Mouse (Mus musculus) right cerebral cortex, postnatal 36 days (tissue): ENCODE results near the gene Tbpl1.

Source experiments
- DNase-seq, 2 experiments: peaks; one replicate each; pipeline ENCODE4 v3.0.0; 2022; ENCODE audit warnings: low spot score in 2 of 2, mixed read lengths in 1 of 2

Tbpl1 gene

GRCm38 (mm10) chr10:22710173-22710777 lies 21.5 kb downstream of the Tbpl1 start:
- no peak for DNase-seq

DNA sequence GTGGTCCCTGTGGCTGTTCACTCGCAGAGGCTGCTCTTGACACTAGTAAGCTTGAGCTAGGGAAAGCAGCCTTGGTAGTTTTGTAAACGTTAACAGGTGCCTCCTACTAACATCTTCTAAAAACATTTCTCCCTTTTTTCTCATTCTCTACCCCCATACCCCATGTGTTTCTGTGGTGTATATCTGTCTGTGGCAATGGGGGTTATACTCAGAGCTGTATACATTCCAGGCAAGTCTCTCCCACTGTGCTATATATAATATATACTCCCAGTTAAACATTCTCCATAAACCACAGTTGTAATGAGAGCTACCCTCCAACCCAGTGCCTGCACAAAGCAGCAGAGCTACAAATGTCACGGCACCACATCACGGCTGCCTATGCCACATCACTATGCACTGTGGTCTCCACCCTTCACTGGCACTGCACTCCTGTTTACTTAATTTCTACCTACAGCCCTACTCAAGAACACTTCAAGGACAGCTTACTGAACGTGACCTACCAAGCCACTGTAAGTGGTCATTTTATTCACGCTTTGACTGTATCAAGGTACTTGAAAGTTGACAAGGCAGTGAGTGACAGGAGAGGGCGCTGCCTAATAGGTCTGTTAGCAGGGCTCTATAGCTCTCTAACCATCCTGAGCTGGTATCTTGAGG lies 23.4 kb downstream of the Tbpl1 start:
- DNase-seq = no peak

DNA sequence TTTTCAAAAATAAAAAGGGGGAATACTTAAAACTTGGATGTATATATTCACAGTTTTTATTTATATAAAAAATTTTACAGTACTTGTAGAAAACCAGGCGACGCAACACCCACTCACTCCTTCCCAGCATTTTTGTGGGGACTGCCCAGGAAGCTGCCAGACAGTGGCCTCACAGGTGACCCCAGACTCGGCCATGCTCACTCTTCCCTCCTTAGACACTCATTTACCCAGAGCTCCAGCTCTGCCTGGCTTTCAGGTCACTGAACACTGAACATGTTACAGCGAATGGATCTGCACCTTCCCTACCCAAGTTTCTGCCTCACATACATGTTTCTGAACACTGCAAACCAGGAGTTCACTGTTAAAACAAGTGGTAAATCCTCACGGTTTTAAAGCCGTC lies 27.9 kb downstream of the Tbpl1 start:
- DNase-seq = no peak

DNA sequence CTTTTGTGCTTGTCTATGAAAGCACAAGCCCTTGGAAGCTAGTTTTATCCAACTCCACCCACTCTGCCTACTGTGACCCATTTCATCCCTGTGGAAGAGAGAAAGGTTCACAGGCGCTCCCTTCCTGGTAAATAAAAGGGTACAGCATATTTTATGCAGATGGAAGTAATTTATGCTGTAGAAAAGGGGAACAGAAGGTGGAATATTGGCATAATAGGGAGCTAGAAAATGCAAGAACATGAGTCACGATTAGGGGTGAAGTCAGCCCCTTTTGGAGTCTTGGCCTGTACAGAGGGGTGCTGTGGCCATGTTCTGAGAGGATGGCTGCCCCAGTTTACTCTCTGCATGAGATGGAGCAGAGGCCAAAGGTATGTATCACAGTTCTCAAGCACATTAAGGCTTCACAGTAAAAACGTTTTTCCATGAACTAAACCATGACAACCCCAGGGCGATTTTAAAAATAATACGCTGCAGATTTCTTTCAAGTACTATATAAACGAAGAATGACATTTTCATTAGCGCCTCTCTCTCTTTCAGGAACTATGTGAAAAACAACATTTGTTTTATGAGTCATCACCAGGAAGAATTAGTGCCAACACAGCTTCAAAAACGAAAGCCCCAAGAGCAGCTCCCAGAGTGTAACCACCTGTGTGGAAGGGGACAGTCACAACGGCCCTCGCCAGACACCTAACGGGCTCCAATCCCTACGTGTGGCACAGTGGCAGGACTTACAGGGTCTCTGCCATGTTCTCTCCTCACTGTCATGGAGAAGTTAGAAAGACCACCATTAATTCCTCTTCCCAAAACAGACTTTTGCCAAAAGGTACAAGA lies 30.0 kb downstream of the Tbpl1 start:
- DNase-seq = no peak

DNA sequence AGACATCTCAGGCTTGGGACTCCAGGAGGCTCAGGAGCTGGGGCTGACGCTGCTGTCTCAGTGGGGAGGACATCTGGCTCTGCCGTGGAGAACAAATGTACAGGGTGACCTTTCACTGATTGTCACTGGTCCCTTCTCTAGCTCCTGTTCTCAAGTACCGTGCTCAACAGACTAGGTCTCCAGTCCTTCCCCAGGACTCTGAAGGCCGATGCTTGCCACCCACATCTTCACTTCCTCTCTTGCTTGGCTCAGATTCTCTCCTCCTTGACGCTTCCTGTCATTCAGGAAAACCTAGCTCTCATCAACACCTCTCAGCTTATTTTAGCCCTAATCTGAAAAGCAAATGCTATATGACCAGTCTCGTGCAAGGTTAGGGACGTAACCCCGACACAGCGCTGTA lies 31.0 kb downstream of the Tbpl1 start:
- no peak for DNase-seq

- DNase-seq = no peak
Measured at GRCm38 (mm10) chr10:22699487-22700335, 32.0 kb downstream of the Tbpl1 start.

DNA sequence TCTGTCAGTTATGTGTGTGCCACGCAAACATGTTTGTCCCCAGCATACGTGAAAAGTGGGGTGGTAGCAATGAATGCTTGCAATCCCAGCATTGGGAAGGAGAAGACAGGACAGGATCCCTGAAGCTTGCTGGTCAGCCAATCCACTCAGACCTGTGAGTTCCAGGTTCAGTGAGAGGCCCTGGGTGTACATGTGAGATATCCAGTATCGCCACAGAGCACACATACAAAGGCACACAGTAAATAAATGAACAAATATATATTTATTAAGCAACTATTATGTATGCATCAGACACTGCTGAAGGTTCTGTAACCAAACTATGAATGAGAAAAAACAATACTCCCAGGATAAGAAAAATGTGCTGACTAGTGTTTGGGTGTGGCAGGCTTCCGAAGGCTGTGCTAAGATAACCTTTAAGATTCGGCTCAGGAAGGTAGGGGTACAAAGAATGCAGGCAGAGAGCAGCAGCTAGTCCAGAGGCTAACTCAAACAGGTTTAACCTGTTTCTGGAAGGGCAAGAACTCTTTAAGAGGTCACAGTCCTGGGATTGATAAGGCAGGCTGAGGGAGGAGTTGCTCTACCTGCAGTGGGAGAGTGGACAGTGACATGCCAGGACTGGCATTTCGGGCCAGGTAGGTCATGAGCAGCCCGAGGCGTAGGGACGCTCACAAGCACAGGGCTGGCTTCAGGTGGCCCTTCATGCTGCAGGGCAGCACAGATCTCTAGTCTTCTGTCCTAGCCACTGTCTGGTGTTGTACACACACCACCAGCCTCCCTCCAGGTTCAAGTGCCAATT lies 33.4 kb downstream of the Tbpl1 start:
- no peak for DNase-seq

GRCm38 (mm10) chr10:22696864-22697263 lies 34.9 kb downstream of the Tbpl1 start:
- DNase-seq = no peak

DNA sequence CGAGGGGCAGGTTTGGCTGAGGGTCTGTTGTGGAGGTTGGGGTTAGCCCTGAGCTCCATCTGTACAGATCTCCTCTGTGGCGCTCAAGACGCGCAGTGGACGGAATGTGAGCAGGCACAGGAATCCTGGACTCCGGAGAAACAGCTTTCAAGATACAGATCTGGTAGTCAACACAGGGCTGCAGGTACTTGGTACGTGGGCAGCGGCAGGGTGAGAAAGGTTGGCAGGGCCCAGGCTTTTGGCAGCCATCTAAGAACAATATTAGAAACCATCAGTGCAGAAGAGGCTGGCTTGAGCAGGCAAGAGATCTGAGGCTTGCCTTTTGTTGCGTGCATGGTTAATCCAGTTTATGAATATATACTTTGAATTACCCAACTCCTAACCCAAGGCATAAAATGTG lies 35.5 kb downstream of the Tbpl1 start:
- DNase-seq = no peak

DNA sequence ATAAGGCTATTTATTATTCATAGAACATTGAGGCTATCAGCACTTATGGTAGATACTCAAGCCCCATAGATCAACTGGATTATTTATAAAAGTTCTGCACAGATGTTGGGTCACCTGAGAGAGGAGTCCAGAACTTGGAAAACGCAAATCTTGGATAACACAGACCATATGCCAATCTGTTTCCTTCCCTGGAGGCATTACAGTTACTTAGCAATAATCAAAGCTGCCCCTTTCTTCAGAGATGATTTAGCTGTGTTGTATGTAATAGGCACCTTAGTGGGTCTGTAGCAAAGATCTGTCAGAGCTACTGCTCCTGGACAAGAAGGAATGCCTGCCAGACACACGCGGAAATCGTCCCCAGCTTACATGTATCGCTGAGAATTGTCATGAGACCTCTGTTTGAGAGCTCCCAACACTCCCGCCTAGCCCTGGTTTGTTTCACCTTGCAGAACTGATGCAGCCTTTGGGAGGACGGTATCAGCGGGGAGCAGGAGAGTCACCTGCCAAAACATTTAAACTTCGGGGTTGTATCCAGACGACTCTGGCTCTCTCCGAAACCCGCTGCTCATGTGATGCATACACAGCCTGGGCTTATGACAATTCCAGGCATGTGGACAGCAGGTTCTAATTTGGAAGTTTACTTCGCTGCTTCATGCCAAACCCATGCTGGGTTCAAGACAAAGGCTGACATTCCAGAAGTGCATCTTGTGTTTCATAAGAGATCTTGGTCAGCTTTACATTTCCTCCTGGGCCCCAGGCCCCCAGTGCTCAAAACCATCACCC lies 55.7 kb downstream of the Tbpl1 start:
- no peak for DNase-seq

DNA sequence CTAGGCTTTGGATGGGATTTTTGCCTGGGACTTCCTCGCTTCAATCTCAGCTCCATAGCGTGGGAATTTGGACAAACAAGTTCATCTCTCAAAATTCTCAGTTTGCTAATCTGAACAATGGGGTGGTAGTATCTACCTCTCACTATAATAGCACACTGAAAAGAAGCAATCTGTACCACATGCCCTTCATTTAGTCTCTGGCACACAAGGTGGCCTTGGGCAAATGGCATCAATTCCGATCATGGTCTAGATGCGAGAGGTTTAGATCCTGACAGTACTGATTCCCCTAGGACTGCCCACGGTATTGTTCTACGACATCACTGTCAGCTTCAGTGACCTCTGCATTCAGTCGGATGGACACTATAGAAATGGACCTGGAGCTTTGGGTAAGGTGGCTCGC lies 57.6 kb downstream of the Tbpl1 start:
- DNase-seq = no peak

DNA sequence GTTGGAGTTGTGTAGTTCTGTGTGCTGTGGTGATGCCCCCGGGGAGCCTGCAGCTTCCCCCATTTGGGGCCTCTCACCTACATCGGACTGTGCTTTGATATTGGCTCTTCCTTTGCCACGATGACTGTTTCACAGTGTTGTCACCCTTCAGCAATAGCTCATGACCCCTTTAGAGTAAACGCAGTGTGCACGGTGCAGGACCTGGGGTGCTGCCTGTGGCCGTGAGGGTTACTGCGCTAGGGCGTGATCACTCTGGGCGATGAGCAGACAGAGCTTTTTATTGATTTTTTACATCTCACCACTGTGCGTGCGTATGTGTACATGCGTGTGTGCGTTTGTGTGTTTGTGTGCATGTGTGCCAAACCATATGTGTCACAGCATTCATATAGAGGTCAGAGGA lies 63.2 kb downstream of the Tbpl1 start:
- DNase-seq = no peak

DNA sequence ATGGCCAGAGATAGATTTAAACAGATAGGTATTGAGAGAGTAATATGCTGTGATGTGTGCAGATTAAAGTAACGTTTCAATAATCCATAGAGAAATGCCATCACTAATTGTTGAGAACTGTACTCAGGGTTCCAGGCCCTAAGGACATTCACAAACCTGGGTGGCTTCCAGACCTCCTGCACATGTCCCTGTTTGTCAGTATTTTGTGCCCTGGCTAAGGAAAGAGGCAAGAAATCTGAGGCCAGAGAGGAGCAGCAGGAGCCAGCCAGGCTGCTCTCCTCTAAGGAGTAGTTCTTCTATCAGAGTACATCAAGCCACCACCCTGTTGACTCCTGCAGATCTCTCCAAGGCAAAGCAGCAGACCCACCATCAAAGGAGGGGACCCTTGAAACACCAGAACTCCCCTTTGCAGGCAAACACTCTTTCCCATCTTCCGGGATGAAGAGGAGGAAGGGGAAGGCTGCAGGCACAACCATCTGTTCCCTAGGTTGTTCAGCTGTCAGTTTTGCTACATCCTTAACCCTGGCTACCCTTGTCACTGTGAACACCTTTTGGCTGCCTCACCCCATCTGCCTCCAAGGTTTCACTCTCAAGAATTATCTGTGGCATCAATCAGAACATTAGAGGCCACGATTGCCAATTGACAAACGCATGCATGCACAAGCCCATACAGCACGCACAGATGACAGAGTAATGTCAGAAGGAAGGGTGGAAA lies 71.3 kb downstream of the Tbpl1 start:
- DNase-seq = no peak

GRCm38 (mm10) chr10:22659386-22659725 lies 72.4 kb downstream of the Tbpl1 start:
- DNase-seq = no peak

DNA sequence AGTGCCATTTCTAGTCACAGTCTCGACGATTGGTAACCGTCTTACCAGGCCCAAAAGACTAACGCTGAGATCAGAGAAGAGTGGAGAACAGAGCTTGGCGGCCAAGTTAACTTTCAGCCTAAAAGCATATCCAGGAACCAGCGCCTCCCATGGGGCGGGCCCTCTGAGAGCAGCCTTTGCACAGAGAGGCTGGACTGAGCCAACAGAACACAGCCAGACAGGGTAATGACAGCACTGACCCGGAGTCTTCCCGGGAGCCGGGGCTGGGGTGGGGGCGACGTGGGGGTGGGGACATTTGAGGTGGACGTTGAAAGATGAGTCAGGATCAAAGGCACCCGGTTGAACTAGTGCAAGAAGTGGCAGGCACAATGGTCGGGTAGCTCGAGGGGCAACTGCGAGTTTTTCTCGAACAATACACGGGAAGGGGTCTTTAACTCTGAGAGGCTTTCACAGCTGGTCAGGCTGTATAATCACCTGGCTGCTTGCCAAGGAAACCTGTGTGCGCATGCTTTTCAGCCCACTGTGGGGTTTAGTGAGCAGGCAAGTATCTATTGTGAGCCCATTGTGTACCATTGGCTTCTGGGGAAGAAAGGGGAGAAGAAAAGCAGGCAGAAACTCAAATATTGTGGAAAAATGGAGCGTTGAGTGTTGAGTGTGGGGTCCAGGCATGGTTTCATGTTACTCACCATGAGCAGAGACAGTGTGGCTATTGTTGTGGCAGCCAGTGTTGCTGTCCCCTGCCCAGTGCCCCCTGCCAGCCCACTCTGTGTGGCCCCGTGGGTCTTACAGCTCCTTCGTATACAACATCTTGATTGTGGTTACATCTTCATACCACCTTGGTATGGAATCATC lies 73.0 kb downstream of the Tbpl1 start:
- no peak for DNase-seq
